Comparison of ENCODE assay signal across 10 mouse cellular contexts in genomic region chr11:68622751-68623150, GRCm38 (mm10). TPM values are rescaled to one million over a fixed set of nuclear protein-coding genes. Genes with fewer than 3 reads are reported as not detected.
A peak's percentile ranks its signal among the peaks of the same experiment; 100 is the strongest.
DNase-seq lines count a peak whose midpoint lies in the region; ATAC-seq and TF ChIP-seq lines count a peak whose summit lies in the region.
"Had no signal": no experiment of that assay in that cellular context is flagged by ENCODE, and none has a peak within 500 bp of the region (broad histone marks: within the 10 kb centered on the region; RNA-seq: fewer than 3 reads in every experiment).

No protein-coding gene starts in this region.

- H3K9ac ChIP-seq in lung, embryonic 15.5 days = no peak overlapping the region
- H3K9ac ChIP-seq in limb, embryonic 12.5 days (replicated peaks) = no peak overlapping the region
- H3K9ac ChIP-seq in stomach, embryonic 15.5 days = no peak overlapping the region

- H3K27ac ChIP-seq in lung, embryonic 15.5 days = peak overlapping the region; percentile 94
- peak overlapping the region; percentile 37; the same call in 1 of the 2 replicates for H3K27ac ChIP-seq in limb, embryonic 12.5 days
- peak overlapping the region; percentile 78 for H3K27ac ChIP-seq in stomach, embryonic 15.5 days

- 26% methylated on average over 9 of the region's 9 CpGs for WGBS in lung, embryonic 15.5 days
- 49% methylated on average over 9 of the region's 9 CpGs for WGBS in lung, adult 2 months
- WGBS in limb, embryonic 12.5 days = 63% methylated on average over 9 of the region's 9 CpGs
- 34% methylated on average over 9 of the region's 9 CpGs for WGBS in stomach, embryonic 15.5 days

- H3K27me3 ChIP-seq in lung, embryonic 15.5 days = no peaks in the 10 kb centered on the region
- no peaks in the 10 kb centered on the region for H3K27me3 ChIP-seq in limb, embryonic 12.5 days
- no peaks in the 10 kb centered on the region for H3K27me3 ChIP-seq in stomach, embryonic 15.5 days (replicated peaks)

- TF ChIP-seq POLR2A in lung, adult 2 months (IDR thresholded peaks at IDR 0.05; ENCODE audit: borderline replicate concordance, extremely low read depth, low read depth, low read length) = no peak

- no peak overlapping the region for H3K4me3 ChIP-seq in lung, embryonic 15.5 days
- H3K4me3 ChIP-seq in lung, adult 2 months (replicated peaks; ENCODE audit: extremely low read depth, low read depth, low read length) = no peak overlapping the region
- H3K4me3 ChIP-seq in limb, embryonic 12.5 days (replicated peaks) = no peak overlapping the region
- peak overlapping the region; percentile 26; the same call in 1 of the 2 replicates for H3K4me3 ChIP-seq in stomach, embryonic 15.5 days (replicated peaks)
- H3K4me3 ChIP-seq: erythroblast, embryonic 14.5 days had no signal

- no peaks in the 10 kb centered on the region for H3K36me3 ChIP-seq in lung, embryonic 15.5 days
- H3K36me3 ChIP-seq in limb, embryonic 12.5 days = no peaks in the 10 kb centered on the region
- H3K36me3 ChIP-seq in stomach, embryonic 15.5 days = no peaks in the 10 kb centered on the region

- H3K4me2 ChIP-seq in lung, embryonic 15.5 days = peak overlapping the region; percentile 50
- peak overlapping the region; percentile 58 for H3K4me2 ChIP-seq in limb, embryonic 12.5 days
- peak overlapping the region; percentile 51 for H3K4me2 ChIP-seq in stomach, embryonic 15.5 days

- TF ChIP-seq CTCF in lung, adult 2 months (IDR thresholded peaks at IDR 0.05; ENCODE audit: insufficient read depth, low read length) = no peak

- ATAC-seq in lung, embryonic 15.5 days (ENCODE audit: borderline replicate concordance, extremely low read depth, low FRiP score, low TSS enrichment) = no peak; the same call in 1 of the 2 replicates
- ATAC-seq in limb, embryonic 12.5 days (ENCODE audit: insufficient number of reproducible peaks, insufficient read depth, low FRiP score, low TSS enrichment, low read depth) = no peak
- no peak for ATAC-seq in stomach, embryonic 15.5 days (ENCODE audit: insufficient read depth, low FRiP score, low read depth)

- DNase-seq in cerebellum, adult 11-12 months = peak; percentile 20
- DNase-seq in cerebellum, postnatal 4 days (ENCODE audit: low spot score in 2 of 2) = no peak
- no peak for DNase-seq in lung, adult 2 months
- no peak for DNase-seq in T-cell, adult 2 months (ENCODE audit: low spot score)
- DNase-seq in spleen, postnatal 4 days (ENCODE audit: low spot score in 2 of 2) = no peak

- H3K9me3 ChIP-seq in lung, embryonic 15.5 days = no peaks in the 10 kb centered on the region
- H3K9me3 ChIP-seq in limb, embryonic 12.5 days = no peaks in the 10 kb centered on the region
- H3K9me3 ChIP-seq in stomach, embryonic 15.5 days = no peaks in the 10 kb centered on the region

- H3K4me1 ChIP-seq in lung, embryonic 15.5 days = peaks cover 23% of the 10 kb centered on the region
- peaks cover 5% of the 10 kb centered on the region for H3K4me1 ChIP-seq in lung, adult 2 months (ENCODE audit: control insufficient read depth, insufficient read depth, low read length)
- H3K4me1 ChIP-seq in limb, embryonic 12.5 days (replicated peaks) = peaks cover 17% of the 10 kb centered on the region
- H3K4me1 ChIP-seq in stomach, embryonic 15.5 days = peaks cover 14% of the 10 kb centered on the region

RNA-seq across cellular contexts. Expression of gene Ccdc42, which starts 35.9 kb away (rescaled TPM):
- 0.66 and 0.94 TPM in 2 replicates for polyA plus RNA-seq in lung, embryonic 15.5 days (2015; fragmentation: Nextera tagmentation; extraction: Ambion mirVana)
- polyA plus RNA-seq in lung, adult 2 months (2012; rRNA removed) = 5.0 and 8.5 TPM in 2 replicates
- polyA plus RNA-seq in limb, embryonic 12.5 days (2016; fragmentation: Nextera tagmentation; extraction: Ambion mirVana) = 0.28 and 1.0 TPM in 2 replicates
- polyA plus RNA-seq in stomach, embryonic 15.5 days (2015; fragmentation: Nextera tagmentation; extraction: Ambion mirVana) = 0.42 and 0.50 TPM in 2 replicates
- polyA plus RNA-seq: erythroblast, embryonic 14.5 days; liver, adult 2 months had no signal

Comparison
In these comparisons a context has a peak if more than half of its experiments do, and no peak if none do; other contexts are left out.
1. H3K27ac ChIP-seq: peak in every context shown above with its lines; median percentile 94 in lung, embryonic 15.5 days; 78 in stomach, embryonic 15.5 days; 37 in limb, embryonic 12.5 days.